Mouse (Mus musculus) hematopoietic multipotent progenitor cell, adult 10-12 weeks (in vitro differentiated cells): ENCODE measurements around the gene Spr. TPM values are rescaled to one million over a fixed set of nuclear protein-coding genes. Genes with fewer than 3 reads are reported as not detected.

ENCODE experiments used
- polyA plus RNA-seq: library from polyadenylated mRNA; stranded (reverse); fragments of >175 nt; gene quantifications from 2 replicates; pipeline ENCODE4 v1.2.3, GENCODE M21; 2012; ENCODE audit warnings: low replicate concordance

Gene Spr
- 23.5 and 36.2 TPM in 2 replicates for polyA plus RNA-seq

DNA sequence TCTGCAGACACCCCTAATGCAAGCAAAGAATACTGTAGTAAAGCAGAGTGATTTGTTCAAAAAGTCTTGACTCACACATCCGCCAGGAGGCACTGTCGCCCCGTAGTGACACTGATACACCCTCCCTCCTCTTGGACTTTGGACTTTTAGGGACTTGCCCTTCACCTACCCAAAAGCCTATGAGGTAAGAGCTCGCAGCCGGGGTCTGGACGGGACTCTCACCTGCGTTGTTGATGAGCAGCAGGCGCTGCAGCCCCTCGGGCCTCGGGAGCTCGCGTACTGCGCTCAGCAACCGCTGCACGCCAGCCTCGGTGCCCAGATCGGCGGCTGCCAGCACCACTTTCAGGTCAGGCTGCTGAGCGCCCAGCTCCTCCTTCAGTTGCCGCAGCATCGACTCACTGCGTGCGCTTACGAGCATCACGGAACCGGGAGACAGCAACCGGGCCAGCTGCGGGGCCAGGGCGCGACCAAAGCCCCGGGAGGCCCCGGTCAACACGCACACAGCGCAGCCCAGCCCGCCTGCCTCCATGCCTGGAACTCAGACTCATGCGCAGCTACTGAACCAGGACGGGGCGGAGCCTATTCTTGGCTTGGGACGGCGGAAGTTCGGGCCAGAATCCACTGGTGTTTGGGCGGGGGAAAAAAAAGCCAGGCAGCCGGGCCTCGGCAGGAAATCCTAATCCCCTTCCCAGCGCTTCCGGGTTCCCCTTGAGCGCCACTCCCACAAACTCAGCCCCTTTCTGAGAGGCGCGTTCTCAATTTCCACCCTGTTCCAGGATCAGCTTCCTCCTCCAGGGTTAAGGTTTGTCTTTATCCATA, at the start of gene Spr:
Spr (minus strand) TSS at position 550 of the 819 bp plus-strand sequence.

Other genes with a start within 250 kb of the Spr start
- gene Exoc6b, start 68.3 kb downstream of the Spr start, polyA plus RNA-seq: 2.6 and 5.9 TPM in 2 replicates
- gene Emx1, start 49.7 kb upstream of the Spr start, polyA plus RNA-seq: not detected in 2 replicates
- gene Sfxn5, start 195.7 kb upstream of the Spr start, polyA plus RNA-seq: 8.7 and 17.8 TPM in 2 replicates
- 6.7 and 11.6 TPM in 2 replicates for gene Rab11fip5, start 236.9 kb upstream of the Spr start, polyA plus RNA-seq